Mouse (Mus musculus): ENCODE data around the gene Pacsin2. TPM values are rescaled to one million over a fixed set of nuclear protein-coding genes. Genes with fewer than 3 reads are reported as not detected.
"Not testable (repeated sequence)": the region's sequence is repeated elsewhere in the genome, so short reads cannot be mapped to it uniquely, and the experiment has no call there.

The Pacsin2 gene
- polyA plus RNA-seq, 1 experiment from 2014 or later, result 17.7 TPM

GRCm38 (mm10) chr15:83462349-83462748 lies 2.1 kb downstream of the Pacsin2 start:
- WGBS, result 94% methylated on average over 7 of the region's 8 CpGs
- H3K4me1 ChIP-seq (ENCODE audit: control insufficient read depth, insufficient read depth, low read length); H3K27ac ChIP-seq (replicated peaks; ENCODE audit: low read depth, low read length); ATAC-seq (ENCODE audit: low FRiP score, low TSS enrichment); DNase-seq; H3K27me3 ChIP-seq (ENCODE audit: control insufficient read depth, insufficient read depth, low read length); H3K9ac ChIP-seq (replicated peaks; ENCODE audit: low read length); H3K36me3 ChIP-seq (ENCODE audit: control insufficient read depth, insufficient read depth, low read length); H3K9me3 ChIP-seq (ENCODE audit: control insufficient read depth, low read length); H3K4me3 ChIP-seq (replicated peaks; ENCODE audit: low read depth, low read length); H3K4me2 ChIP-seq (ENCODE audit: low read length): not testable (repeated sequence)

DNA sequence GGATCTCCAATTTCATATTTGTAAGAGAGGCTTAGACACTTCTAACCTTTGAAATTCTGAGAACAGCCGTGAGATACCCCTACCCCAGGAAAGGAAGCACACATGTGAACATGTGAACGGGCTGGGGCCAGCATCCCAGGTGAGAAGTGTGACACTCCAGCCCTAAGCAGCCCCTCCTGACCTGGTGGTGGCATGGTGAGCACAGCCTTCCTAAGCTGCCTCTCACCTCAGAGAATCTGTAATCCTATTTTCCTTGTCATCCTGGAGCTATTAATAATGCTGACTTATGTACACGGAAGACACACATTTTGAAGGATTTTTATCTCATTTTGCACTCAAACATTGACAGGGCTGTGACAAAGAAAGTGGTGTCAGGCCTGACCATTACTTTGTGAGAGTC lies 3.5 kb downstream of the Pacsin2 start:
- no peaks in the 10 kb centered on the region for H3K9me3 ChIP-seq (ENCODE audit: control insufficient read depth, low read length)
- H3K4me2 ChIP-seq (ENCODE audit: low read length), result no peak overlapping the region
- DNase-seq (no peak), ATAC-seq (ENCODE audit: low FRiP score, low TSS enrichment) (no peak)
- peaks cover 9% of the 10 kb centered on the region for H3K4me1 ChIP-seq (ENCODE audit: control insufficient read depth, insufficient read depth, low read length)
- H3K9ac ChIP-seq (replicated peaks; ENCODE audit: low read length), result no peak overlapping the region
- peaks cover 6% of the 10 kb centered on the region; the same call in 1 of the 2 replicates for H3K27me3 ChIP-seq (ENCODE audit: control insufficient read depth, insufficient read depth, low read length)
- no peak overlapping the region for H3K27ac ChIP-seq (replicated peaks; ENCODE audit: low read depth, low read length)
- 83% methylated on average over 3 of the region's 3 CpGs for WGBS
- no peaks in the 10 kb centered on the region for H3K36me3 ChIP-seq (ENCODE audit: control insufficient read depth, insufficient read depth, low read length)
- H3K4me3 ChIP-seq (replicated peaks; ENCODE audit: low read depth, low read length), result no peak overlapping the region

GRCm38 (mm10) chr15:83457541-83457940 lies 6.9 kb downstream of the Pacsin2 start:
- Histone ChIP-seq H3K4me3 (replicated peaks; ENCODE audit: low read depth, low read length) (no peak overlapping the region), H3K9ac (replicated peaks; ENCODE audit: low read length) (no peak overlapping the region), H3K9me3 (ENCODE audit: control insufficient read depth, low read length) (no peaks in the 10 kb centered on the region), H3K36me3 (ENCODE audit: control insufficient read depth, insufficient read depth, low read length) (no peaks in the 10 kb centered on the region), H3K4me1 (ENCODE audit: control insufficient read depth, insufficient read depth, low read length) (no peaks in the 10 kb centered on the region), H3K4me2 (ENCODE audit: low read length) (no peak overlapping the region), H3K27ac (replicated peaks; ENCODE audit: low read depth, low read length) (no peak overlapping the region), H3K27me3 (ENCODE audit: control insufficient read depth, insufficient read depth, low read length) (no peaks in the 10 kb centered on the region)
- 94% methylated on average over 1 of the region's 1 CpGs for WGBS
- ATAC-seq (ENCODE audit: low FRiP score, low TSS enrichment), result no peak
- no peak for DNase-seq

- 96% methylated on average over 5 of the region's 5 CpGs for WGBS
- Histone ChIP-seq H3K4me3 (replicated peaks; ENCODE audit: low read depth, low read length) (no peak overlapping the region), H3K4me2 (ENCODE audit: low read length) (no peak overlapping the region), H3K36me3 (ENCODE audit: control insufficient read depth, insufficient read depth, low read length) (no peaks in the 10 kb centered on the region), H3K9me3 (ENCODE audit: control insufficient read depth, low read length) (no peaks in the 10 kb centered on the region), H3K9ac (replicated peaks; ENCODE audit: low read length) (no peak overlapping the region), H3K4me1 (ENCODE audit: control insufficient read depth, insufficient read depth, low read length) (no peaks in the 10 kb centered on the region), H3K27me3 (ENCODE audit: control insufficient read depth, insufficient read depth, low read length) (no peaks in the 10 kb centered on the region), H3K27ac (replicated peaks; ENCODE audit: low read depth, low read length) (no peak overlapping the region)
- no peak for DNase-seq
- ATAC-seq (ENCODE audit: low FRiP score, low TSS enrichment), result no peak
Observed at GRCm38 (mm10) chr15:83455637-83456036, 8.8 kb downstream of the Pacsin2 start.

GRCm38 (mm10) chr15:83455034-83455433 lies 9.4 kb downstream of the Pacsin2 start:
- no peak for DNase-seq
- no peak for ATAC-seq (ENCODE audit: low FRiP score, low TSS enrichment)
- H3K36me3 ChIP-seq (ENCODE audit: control insufficient read depth, insufficient read depth, low read length), result no peaks in the 10 kb centered on the region
- 95% methylated on average over 3 of the region's 3 CpGs for WGBS
- H3K27ac ChIP-seq (replicated peaks; ENCODE audit: low read depth, low read length), result no peak overlapping the region
- no peaks in the 10 kb centered on the region for H3K9me3 ChIP-seq (ENCODE audit: control insufficient read depth, low read length)
- H3K4me2 ChIP-seq (ENCODE audit: low read length), result no peak overlapping the region
- H3K4me1 ChIP-seq (ENCODE audit: control insufficient read depth, insufficient read depth, low read length), result no peaks in the 10 kb centered on the region
- H3K27me3 ChIP-seq (ENCODE audit: control insufficient read depth, insufficient read depth, low read length), result no peaks in the 10 kb centered on the region
- no peak overlapping the region for H3K4me3 ChIP-seq (replicated peaks; ENCODE audit: low read depth, low read length)
- no peak overlapping the region for H3K9ac ChIP-seq (replicated peaks; ENCODE audit: low read length)

- Histone ChIP-seq H3K36me3 (ENCODE audit: control insufficient read depth, insufficient read depth, low read length) (no peaks in the 10 kb centered on the region), H3K9ac (replicated peaks; ENCODE audit: low read length) (no peak overlapping the region), H3K4me1 (ENCODE audit: control insufficient read depth, insufficient read depth, low read length) (no peaks in the 10 kb centered on the region), H3K27ac (replicated peaks; ENCODE audit: low read depth, low read length) (no peak overlapping the region), H3K9me3 (ENCODE audit: control insufficient read depth, low read length) (no peaks in the 10 kb centered on the region), H3K27me3 (ENCODE audit: control insufficient read depth, insufficient read depth, low read length) (no peaks in the 10 kb centered on the region), H3K4me2 (ENCODE audit: low read length) (no peak overlapping the region), H3K4me3 (replicated peaks; ENCODE audit: low read depth, low read length) (no peak overlapping the region)
- DNase-seq (no peak), ATAC-seq (ENCODE audit: low FRiP score, low TSS enrichment) (no peak)
- WGBS, result 93% methylated on average over 7 of the region's 7 CpGs
Observed at GRCm38 (mm10) chr15:83454419-83454818, 10.0 kb downstream of the Pacsin2 start.

DNA sequence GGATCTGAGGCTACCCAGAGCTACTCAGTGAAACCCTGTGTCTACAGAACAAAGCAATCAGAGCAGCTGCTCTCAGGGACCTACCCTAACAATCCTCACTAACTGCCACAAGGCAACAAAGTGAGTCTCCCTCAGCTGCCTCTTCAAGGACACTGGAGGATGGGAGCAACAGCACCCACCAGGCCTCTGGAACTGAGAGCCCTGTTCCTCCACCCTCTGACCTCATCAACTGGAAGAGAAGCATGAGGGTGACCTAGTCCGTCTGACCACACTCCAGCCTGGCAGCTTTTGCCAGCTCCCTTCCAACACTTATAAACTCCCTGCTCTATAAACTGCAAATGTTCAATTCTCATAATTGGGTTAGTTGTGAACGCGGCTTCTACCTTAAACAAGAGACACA lies 10.5 kb downstream of the Pacsin2 start:
- H3K36me3 ChIP-seq (ENCODE audit: control insufficient read depth, insufficient read depth, low read length), result no peaks in the 10 kb centered on the region
- no peak overlapping the region for H3K4me3 ChIP-seq (replicated peaks; ENCODE audit: low read depth, low read length)
- WGBS, result 94% methylated on average over 3 of the region's 3 CpGs
- H3K27ac ChIP-seq (replicated peaks; ENCODE audit: low read depth, low read length), result no peak overlapping the region
- no peak overlapping the region for H3K9ac ChIP-seq (replicated peaks; ENCODE audit: low read length)
- no peak for DNase-seq
- H3K4me1 ChIP-seq (ENCODE audit: control insufficient read depth, insufficient read depth, low read length), result no peaks in the 10 kb centered on the region
- no peak overlapping the region for H3K4me2 ChIP-seq (ENCODE audit: low read length)
- ATAC-seq (ENCODE audit: low FRiP score, low TSS enrichment), result no peak
- H3K9me3 ChIP-seq (ENCODE audit: control insufficient read depth, low read length), result no peaks in the 10 kb centered on the region
- no peaks in the 10 kb centered on the region for H3K27me3 ChIP-seq (ENCODE audit: control insufficient read depth, insufficient read depth, low read length)

GRCm38 (mm10) chr15:83452219-83452760 lies 12.1 kb downstream of the Pacsin2 start:
- H3K27me3 ChIP-seq (ENCODE audit: control insufficient read depth, insufficient read depth, low read length), result no peaks in the 10 kb centered on the region
- ATAC-seq (ENCODE audit: low FRiP score, low TSS enrichment) (no peak), DNase-seq (no peak)
- H3K4me3 ChIP-seq (replicated peaks; ENCODE audit: low read depth, low read length), result no peak overlapping the region
- H3K9ac ChIP-seq (replicated peaks; ENCODE audit: low read length), result no peak overlapping the region
- WGBS, result 85% methylated on average over 7 of the region's 7 CpGs
- no peaks in the 10 kb centered on the region for H3K9me3 ChIP-seq (ENCODE audit: control insufficient read depth, low read length)
- H3K4me2 ChIP-seq (ENCODE audit: low read length), result no peak overlapping the region
- no peaks in the 10 kb centered on the region for H3K4me1 ChIP-seq (ENCODE audit: control insufficient read depth, insufficient read depth, low read length)
- no peak overlapping the region for H3K27ac ChIP-seq (replicated peaks; ENCODE audit: low read depth, low read length)
- H3K36me3 ChIP-seq (ENCODE audit: control insufficient read depth, insufficient read depth, low read length), result no peaks in the 10 kb centered on the region

- Histone ChIP-seq H3K36me3 (ENCODE audit: control insufficient read depth, insufficient read depth, low read length) (no peaks in the 10 kb centered on the region), H3K9me3 (ENCODE audit: control insufficient read depth, low read length) (no peaks in the 10 kb centered on the region), H3K27ac (replicated peaks; ENCODE audit: low read depth, low read length) (no peak overlapping the region), H3K4me1 (ENCODE audit: control insufficient read depth, insufficient read depth, low read length) (no peaks in the 10 kb centered on the region), H3K9ac (replicated peaks; ENCODE audit: low read length) (no peak overlapping the region), H3K27me3 (ENCODE audit: control insufficient read depth, insufficient read depth, low read length) (no peaks in the 10 kb centered on the region), H3K4me3 (replicated peaks; ENCODE audit: low read depth, low read length) (no peak overlapping the region), H3K4me2 (ENCODE audit: low read length) (no peak overlapping the region)
- ATAC-seq (ENCODE audit: low FRiP score, low TSS enrichment), result no peak
- WGBS, result 74% methylated on average over 7 of the region's 7 CpGs
- peak; percentile 29 for DNase-seq
Observed at GRCm38 (mm10) chr15:83451621-83452210, 12.7 kb downstream of the Pacsin2 start.
